Mouse (Mus musculus) forebrain, embryonic 15.5 days (tissue): ENCODE data around the gene Slc45a1. TPM values are rescaled to one million over a fixed set of nuclear protein-coding genes. Genes with fewer than 3 reads are reported as not detected.

Experiments
- ATAC-seq: fragments of 200-750 bp; cut with Nextera tagmentation; replicated peaks from 2 replicates; pipeline ENCODE4 v1.8.0; 2017; ENCODE audit warnings: mild to moderate bottlenecking, moderate TSS enrichment, moderate library complexity
- H3K27ac ChIP-seq: fragments of 300-500 bp; sonication (generic); replicated peaks from 2 replicates; pipeline ENCODE4 v1.5.1; 2015; ENCODE audit warnings: mild to moderate bottlenecking, inconsistent platforms
- H3K27me3 ChIP-seq: fragments of 300-500 bp; sonication (generic); 2 replicates; pipeline ENCODE4 v1.6.1; 2015; ENCODE audit warnings: inconsistent platforms
- H3K36me3 ChIP-seq: fragments of 300-500 bp; sonication (generic); 2 replicates; pipeline ENCODE4 v1.6.1; 2015; ENCODE audit warnings: mild to moderate bottlenecking, inconsistent platforms
- H3K4me1 ChIP-seq: fragments of 300-500 bp; sonication (generic); 2 replicates; pipeline ENCODE4 v1.6.1; 2015; ENCODE audit warnings: inconsistent platforms
- H3K4me2 ChIP-seq: fragments of 300-500 bp; sonication (generic); replicated peaks from 2 replicates; pipeline ENCODE4 v1.6.1; 2015; ENCODE audit warnings: mild to moderate bottlenecking, inconsistent platforms
- H3K4me3 ChIP-seq: fragments of 300-500 bp; sonication (generic); 2 replicates; pipeline ENCODE4 v1.5.1; 2015; ENCODE audit warnings: mild to moderate bottlenecking, inconsistent platforms
- H3K9ac ChIP-seq: fragments of 300-500 bp; sonication (generic); replicated peaks from 2 replicates; pipeline ENCODE4 v1.6.1; 2015; ENCODE audit warnings: mild to moderate bottlenecking, inconsistent platforms
- H3K9me3 ChIP-seq: fragments of 300-500 bp; sonication (generic); 2 replicates; pipeline ENCODE4 v1.6.1; 2016; ENCODE audit warnings: inconsistent platforms
- WGBS: fragments of 180-500 bp; shearing (Covaris S2); methylation state at CpG from one replicate; pipeline ENCODE4 v1.1.7; 2015; ENCODE audit warnings: mixed read lengths; 5-methylcytosine and 5-hydroxymethylcytosine counted together
- polyA plus RNA-seq: library from polyadenylated mRNA; unstranded; fragments of >200 nt; fragmentation: Nextera tagmentation; extraction: Ambion mirVana; gene quantifications from 2 replicates; pipeline ENCODE4 v1.2.1, GENCODE M21; 2015

Gene Slc45a1
- polyA plus RNA-seq = 16.7 and 19.0 TPM in 2 replicates

DNA sequence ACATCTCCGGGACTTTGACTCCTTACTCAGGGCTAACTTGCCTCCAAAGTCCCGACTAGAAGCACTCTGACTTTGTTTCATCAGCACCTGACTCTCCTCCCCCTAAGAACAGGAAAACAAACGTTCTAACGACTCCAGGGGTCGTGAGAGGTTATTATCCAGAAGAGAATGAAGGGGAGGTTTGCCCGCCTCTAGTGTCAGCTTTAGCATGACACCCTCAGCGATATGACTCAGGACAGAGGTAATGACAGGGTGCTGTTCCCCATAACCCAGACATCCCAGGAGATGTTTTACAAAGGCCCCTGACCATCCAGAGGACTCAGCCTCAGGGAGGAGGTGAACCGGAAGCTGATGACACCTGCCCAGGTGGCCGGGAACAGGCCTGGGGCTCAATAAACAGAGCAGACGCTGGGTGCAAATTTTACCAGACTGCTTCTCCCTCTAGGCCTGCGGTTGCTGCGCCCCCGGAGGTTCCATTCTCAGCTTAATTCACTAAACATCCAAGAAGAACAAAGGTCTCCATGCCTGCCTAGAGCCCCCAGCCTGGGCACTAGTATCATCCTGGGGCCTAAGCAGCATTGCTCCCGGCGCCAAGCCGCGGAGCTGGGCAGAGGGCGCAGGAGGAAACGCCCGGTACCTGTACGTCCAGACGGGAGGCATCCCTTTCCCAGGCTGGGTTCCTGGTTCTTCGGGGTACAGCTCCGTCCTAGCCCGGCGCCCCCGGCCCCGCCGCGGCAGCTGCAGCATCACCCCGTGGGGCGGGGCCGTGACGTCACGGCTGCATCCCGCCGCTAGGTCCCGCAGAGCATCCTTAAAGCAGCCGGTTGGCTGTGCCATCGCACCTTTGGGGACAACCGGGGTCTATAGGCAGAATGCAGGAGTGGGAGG, at the start of gene Slc45a1:
TSS of gene Slc45a1 (minus strand) at position 785 of the 888 bp plus-strand sequence.
- Histone ChIP-seq H3K4me2 (peak within 1 kb of the TSS; percentile 75), H3K27ac (no peak within 1 kb of the TSS), H3K27me3 (peaks cover 13% of the 10 kb centered on the region; the same call in 1 of the 2 replicates), H3K9me3 (no peaks in the 10 kb centered on the region), H3K9ac (peak within 1 kb of the TSS; percentile 87), H3K36me3 (no peaks in the 10 kb centered on the region), H3K4me1 (peaks cover 13% of the 10 kb centered on the region), H3K4me3 (peak within 1 kb of the TSS; percentile 77)
- 4% methylated on average over 41 of the region's 41 CpGs for WGBS
- peak; percentile 84 for ATAC-seq

- ATAC-seq = no peak
These were observed 48.9 kb upstream of the Slc45a1 start for GRCm38 (mm10) chr4:150700849-150701248.

GRCm38 (mm10) chr4:150694434-150695108, 42.6 kb upstream of the Slc45a1 start:
- H3K36me3 ChIP-seq = no peaks in the 10 kb centered on the region
- no peak for ATAC-seq
- no peaks in the 10 kb centered on the region for H3K9me3 ChIP-seq
- H3K4me3 ChIP-seq = no peak overlapping the region
- no peak overlapping the region for H3K4me2 ChIP-seq
- H3K4me1 ChIP-seq = no peaks in the 10 kb centered on the region
- no peak overlapping the region for H3K27ac ChIP-seq
- H3K9ac ChIP-seq = no peak overlapping the region
- no peaks in the 10 kb centered on the region for H3K27me3 ChIP-seq
- 90% methylated on average over 10 of the region's 10 CpGs for WGBS

More at GRCm38 (mm10) chr4:150700849-150701248, 48.9 kb upstream of the Slc45a1 start:
- Histone ChIP-seq H3K4me2 (no peak overlapping the region), H3K4me3 (no peak overlapping the region), H3K4me1 (no peaks in the 10 kb centered on the region), H3K9me3 (no peaks in the 10 kb centered on the region), H3K36me3 (no peaks in the 10 kb centered on the region), H3K9ac (no peak overlapping the region), H3K27me3 (no peaks in the 10 kb centered on the region), H3K27ac (no peak overlapping the region)
- WGBS = 96% methylated on average over 9 of the region's 9 CpGs

DNA sequence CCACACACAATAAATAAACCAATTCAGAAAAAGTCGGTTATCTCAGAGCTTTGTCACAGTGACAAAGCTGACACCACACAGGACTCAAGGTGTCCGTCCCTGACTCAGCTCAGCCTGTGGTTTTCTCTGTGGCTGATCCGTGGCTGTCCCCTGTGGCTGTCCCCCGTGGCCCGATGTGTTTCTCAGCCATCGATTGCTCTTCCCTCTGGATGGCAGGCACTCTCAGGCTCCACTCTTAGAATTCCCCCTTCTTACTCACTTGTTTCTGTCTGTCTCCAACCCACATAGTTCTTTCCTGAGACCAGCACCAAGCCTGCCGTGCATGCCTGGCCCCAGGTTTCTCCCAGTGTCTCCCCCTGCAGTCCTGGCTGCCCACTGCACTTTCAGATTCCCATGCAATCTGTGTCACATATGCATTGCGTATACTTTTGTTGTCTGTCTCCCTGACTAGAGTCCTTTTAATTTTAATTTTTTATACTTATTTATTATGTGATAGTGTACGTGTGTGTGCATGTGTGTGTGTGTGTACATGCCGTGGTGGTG, 41.0 kb upstream of the Slc45a1 start:
- 78% methylated on average over 10 of the region's 10 CpGs for WGBS
- Histone ChIP-seq H3K9me3 (no peaks in the 10 kb centered on the region), H3K4me3 (no peak overlapping the region), H3K36me3 (no peaks in the 10 kb centered on the region), H3K9ac (no peak overlapping the region), H3K4me1 (no peaks in the 10 kb centered on the region), H3K27me3 (no peaks in the 10 kb centered on the region), H3K27ac (no peak overlapping the region), H3K4me2 (no peak overlapping the region)
- no peak for ATAC-seq

DNA sequence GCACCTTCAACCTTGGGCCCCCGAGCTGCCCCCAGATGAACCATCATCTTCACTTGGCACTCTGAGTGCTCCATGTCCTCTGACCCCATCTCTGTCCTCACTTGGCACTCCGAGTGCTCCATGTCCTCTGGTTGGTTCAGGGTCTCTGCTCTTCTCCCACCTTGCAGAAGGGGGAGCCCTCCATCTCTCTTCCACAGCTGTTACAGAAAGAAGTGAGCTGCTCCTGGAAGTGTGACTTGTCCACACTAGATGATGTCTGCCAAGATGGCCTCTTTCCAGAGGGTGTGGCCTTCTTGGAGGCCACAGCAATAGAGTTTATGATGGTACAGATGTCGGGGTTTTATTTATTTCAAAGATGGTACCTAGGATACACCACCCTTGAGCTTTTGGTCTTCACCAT, 38.8 kb upstream of the Slc45a1 start:
- 71% methylated on average over 3 of the region's 3 CpGs for WGBS
- Histone ChIP-seq H3K4me2 (no peak overlapping the region), H3K27me3 (no peaks in the 10 kb centered on the region), H3K9ac (no peak overlapping the region), H3K27ac (no peak overlapping the region), H3K4me3 (no peak overlapping the region), H3K9me3 (no peaks in the 10 kb centered on the region), H3K4me1 (no peaks in the 10 kb centered on the region), H3K36me3 (no peaks in the 10 kb centered on the region)
- ATAC-seq = no peak

- Histone ChIP-seq H3K27me3 (no peaks in the 10 kb centered on the region), H3K4me3 (no peak overlapping the region), H3K9ac (no peak overlapping the region), H3K36me3 (no peaks in the 10 kb centered on the region), H3K4me2 (no peak overlapping the region), H3K27ac (no peak overlapping the region), H3K4me1 (no peaks in the 10 kb centered on the region), H3K9me3 (no peaks in the 10 kb centered on the region)
- WGBS = 87% methylated on average over 10 of the region's 10 CpGs
- no peak for ATAC-seq
These were observed 37.6 kb upstream of the Slc45a1 start for GRCm38 (mm10) chr4:150689553-150689952.

DNA sequence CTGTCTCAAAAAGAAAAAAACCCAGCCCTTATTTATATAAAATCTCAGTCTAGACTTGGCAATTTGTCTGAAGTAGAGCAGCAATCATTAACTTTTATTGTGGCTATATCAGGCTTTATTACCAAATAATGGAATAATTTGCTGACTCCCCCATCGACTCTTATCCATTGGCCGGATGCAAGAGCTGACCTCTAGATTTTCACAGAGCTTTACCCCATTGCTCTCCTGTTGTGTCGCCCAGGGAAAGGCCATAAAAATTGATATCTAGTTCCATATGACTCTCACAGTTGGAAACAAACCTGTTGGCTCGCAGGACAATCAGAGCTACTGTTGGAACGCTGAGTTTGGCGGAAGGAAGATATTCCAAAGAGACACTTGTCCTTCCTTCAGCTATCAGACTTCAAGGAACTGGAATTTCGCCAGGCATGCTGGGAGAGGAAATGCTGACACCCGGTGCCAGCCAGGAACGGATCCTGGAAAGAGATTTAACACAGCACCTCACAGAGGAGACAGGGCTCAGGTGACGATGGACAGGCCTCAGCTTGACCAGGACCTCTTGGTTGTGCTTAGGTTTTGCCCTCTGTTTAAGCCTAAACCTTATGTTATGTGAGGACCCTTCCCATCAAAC, 35.3 kb upstream of the Slc45a1 start:
- WGBS = 77% methylated on average over 10 of the region's 10 CpGs
- Histone ChIP-seq H3K4me3 (no peak overlapping the region), H3K9me3 (no peaks in the 10 kb centered on the region), H3K4me1 (no peaks in the 10 kb centered on the region), H3K9ac (no peak overlapping the region), H3K27me3 (no peaks in the 10 kb centered on the region), H3K4me2 (no peak overlapping the region), H3K27ac (no peak overlapping the region), H3K36me3 (no peaks in the 10 kb centered on the region)
- no peak for ATAC-seq

DNA sequence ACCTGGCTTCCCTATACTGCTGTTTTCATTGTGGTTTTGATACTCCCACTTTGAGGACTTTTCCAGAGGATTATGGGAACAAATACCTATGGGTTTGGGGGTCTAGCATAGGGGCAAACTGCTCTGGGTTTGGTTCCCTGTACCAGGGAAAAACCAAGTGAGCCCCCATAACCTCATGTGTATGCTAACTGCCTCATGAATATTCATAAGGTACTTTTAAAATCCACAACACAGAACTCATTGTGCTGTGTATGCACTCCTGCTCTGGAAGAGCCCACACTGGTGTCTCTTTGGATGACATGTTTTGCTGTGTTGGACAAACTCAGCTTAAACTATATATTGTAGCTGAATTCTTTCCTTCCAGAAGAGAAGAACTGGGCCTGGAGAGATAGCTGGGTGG, 34.6 kb upstream of the Slc45a1 start:
- Histone ChIP-seq H3K9ac (no peak overlapping the region), H3K27me3 (no peaks in the 10 kb centered on the region), H3K36me3 (no peaks in the 10 kb centered on the region), H3K4me3 (no peak overlapping the region), H3K27ac (no peak overlapping the region), H3K9me3 (no peaks in the 10 kb centered on the region), H3K4me2 (no peak overlapping the region), H3K4me1 (no peaks in the 10 kb centered on the region)
- no peak for ATAC-seq

DNA sequence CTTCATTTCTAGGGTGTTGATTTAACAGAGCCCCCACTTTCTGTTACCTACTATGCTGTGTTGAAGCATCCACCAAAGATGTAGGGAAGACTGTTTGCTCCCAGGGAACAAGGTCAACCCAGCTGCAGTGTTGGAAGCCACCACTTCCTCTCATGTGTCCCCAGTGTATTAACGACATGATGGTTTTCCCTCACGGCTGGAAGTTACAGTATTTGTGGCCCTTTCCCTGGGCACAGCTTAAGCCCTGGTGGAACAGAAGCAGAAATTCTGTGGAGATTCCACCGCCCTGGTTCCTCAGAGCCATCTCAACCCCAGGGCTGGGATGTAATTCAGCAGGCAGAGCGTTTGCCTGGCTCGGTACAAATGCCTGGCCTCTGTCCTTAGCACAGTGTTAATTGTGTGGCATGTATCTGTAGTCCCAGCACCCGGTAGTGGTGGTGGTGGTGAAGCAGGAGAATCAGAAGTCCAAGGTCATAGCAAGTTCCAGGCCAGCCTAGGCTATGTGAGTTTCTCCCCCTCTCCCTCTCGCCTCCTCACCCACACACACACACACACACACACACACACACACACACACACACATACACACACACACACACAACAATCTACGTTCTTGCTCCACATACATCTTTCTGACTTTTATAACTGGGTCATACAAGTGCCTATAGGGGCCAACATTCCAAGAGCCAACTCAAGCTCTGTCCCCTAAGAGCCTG, 34.0 kb upstream of the Slc45a1 start:
- ATAC-seq = no peak
- no peak overlapping the region for H3K4me3 ChIP-seq
- no peak overlapping the region for H3K4me2 ChIP-seq
- no peak overlapping the region for H3K9ac ChIP-seq
- H3K9me3 ChIP-seq = no peaks in the 10 kb centered on the region
- no peaks in the 10 kb centered on the region for H3K36me3 ChIP-seq
- no peaks in the 10 kb centered on the region for H3K27me3 ChIP-seq
- no peak overlapping the region for H3K27ac ChIP-seq
- WGBS = 69% methylated on average over 8 of the region's 8 CpGs
- H3K4me1 ChIP-seq = no peaks in the 10 kb centered on the region

DNA sequence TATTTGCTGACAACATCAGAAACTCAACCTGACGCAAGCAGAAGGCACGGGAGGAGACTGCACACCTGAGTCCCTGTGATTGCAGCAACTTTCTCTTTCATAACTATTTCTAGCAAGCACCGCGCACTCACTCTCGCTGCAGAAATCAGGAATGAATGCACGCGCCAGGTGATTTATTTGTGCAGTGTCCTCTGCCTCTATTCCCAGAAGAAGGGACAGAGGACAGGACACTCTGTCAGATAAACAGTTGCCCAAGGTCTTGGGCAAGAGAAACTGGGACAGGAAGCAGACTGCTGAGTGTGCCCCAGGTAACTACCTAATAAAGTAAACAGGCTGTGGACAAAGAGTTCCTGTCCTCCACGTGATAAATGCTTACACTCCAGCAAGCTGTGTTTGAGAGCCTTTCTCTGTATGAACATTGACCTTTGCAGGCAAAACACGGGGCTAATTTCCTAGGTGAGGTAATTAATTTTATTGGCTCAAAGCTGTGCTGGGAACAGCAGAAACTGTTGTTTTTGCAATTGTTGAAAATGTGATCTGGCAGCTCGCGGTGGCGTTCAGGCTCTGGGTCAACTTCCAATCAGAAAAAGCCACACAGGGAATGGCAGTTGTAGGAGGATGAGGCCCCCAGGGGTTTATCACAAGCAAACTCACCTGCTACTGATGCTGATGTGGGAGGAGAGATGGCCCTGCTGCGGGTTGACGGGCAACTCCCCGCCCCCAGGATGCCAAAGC, 33.2 kb upstream of the Slc45a1 start:
- ATAC-seq = no peak
- no peaks in the 10 kb centered on the region for H3K4me1 ChIP-seq
- no peak overlapping the region for H3K27ac ChIP-seq
- no peaks in the 10 kb centered on the region for H3K27me3 ChIP-seq
- 60% methylated on average over 15 of the region's 15 CpGs for WGBS
- H3K9me3 ChIP-seq = no peaks in the 10 kb centered on the region
- H3K9ac ChIP-seq = no peak overlapping the region
- H3K36me3 ChIP-seq = no peaks in the 10 kb centered on the region
- H3K4me3 ChIP-seq = no peak overlapping the region
- H3K4me2 ChIP-seq = no peak overlapping the region

GRCm38 (mm10) chr4:150680373-150680772, 28.4 kb upstream of the Slc45a1 start:
- no peak for ATAC-seq

More at GRCm38 (mm10) chr4:150680373-150680772, 28.4 kb upstream of the Slc45a1 start:
- Histone ChIP-seq H3K4me3 (no peak overlapping the region), H3K27me3 (no peaks in the 10 kb centered on the region), H3K4me1 (peaks cover 5% of the 10 kb centered on the region; the same call in 1 of the 2 replicates), H3K36me3 (no peaks in the 10 kb centered on the region), H3K4me2 (no peak overlapping the region), H3K9ac (no peak overlapping the region), H3K9me3 (no peaks in the 10 kb centered on the region), H3K27ac (no peak overlapping the region)
- WGBS = 83% methylated on average over 5 of the region's 5 CpGs
